Comparison of ENCODE assay signal across 16 mouse cellular contexts in the genomic region with DNA sequence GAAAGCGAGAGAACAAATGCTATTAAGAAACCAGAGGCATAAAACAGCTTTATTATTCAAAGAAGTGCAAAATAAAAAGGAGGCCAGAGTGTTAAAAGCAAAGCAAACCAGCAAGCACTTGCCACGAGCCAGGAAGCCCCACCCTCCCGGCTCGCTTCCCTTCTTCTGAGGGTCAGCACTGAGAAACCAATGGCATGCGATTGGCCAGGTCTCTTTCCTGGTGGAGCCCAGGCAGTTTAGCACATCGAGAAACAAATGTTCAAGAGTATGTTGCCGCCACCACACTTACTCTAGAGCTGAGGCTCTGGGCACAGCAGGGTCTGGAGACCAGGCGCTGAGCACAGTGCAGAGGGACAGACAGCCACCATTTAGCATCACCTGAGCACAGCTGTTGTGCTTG. TPM values are rescaled to one million over a fixed set of nuclear protein-coding genes. Genes with fewer than 3 reads are reported as not detected.
DNase-seq lines count a peak whose midpoint lies in the region; ATAC-seq and TF ChIP-seq lines count a peak whose summit lies in the region.
"Had no signal": no experiment of that assay in that cellular context is flagged by ENCODE, and none has a peak within 500 bp of the region (broad histone marks: within the 10 kb centered on the region; RNA-seq: fewer than 3 reads in every experiment).

No protein-coding gene starts in this region.

- H3K4me2 ChIP-seq in kidney, embryonic 16.5 days (replicated peaks; ENCODE audit: low read depth, low read length) = no peak overlapping the region
- H3K4me2 ChIP-seq in lung, embryonic 14.5 days = no peak overlapping the region
- H3K4me2 ChIP-seq: heart, embryonic 15.5 days; hindbrain, embryonic 14.5 days; limb, embryonic 12.5 days had no signal

- 68% methylated on average over 8 of the region's 8 CpGs for WGBS in kidney, adult 2 months
- 48% methylated on average over 8 of the region's 8 CpGs for WGBS in kidney, embryonic 16.5 days
- 45% methylated on average over 8 of the region's 8 CpGs for WGBS in lung, embryonic 14.5 days
- WGBS in lung, adult 2 months = 48% methylated on average over 8 of the region's 8 CpGs

- no peak for ATAC-seq in kidney, embryonic 16.5 days (ENCODE audit: low FRiP score, low TSS enrichment)
- ATAC-seq in lung, embryonic 14.5 days (ENCODE audit: insufficient read depth) = no peak
- ATAC-seq: intestine, postnatal 0 days had no signal

- no peak overlapping the region for H3K9ac ChIP-seq in kidney, embryonic 16.5 days (replicated peaks; ENCODE audit: low read length)
- H3K9ac ChIP-seq in lung, embryonic 14.5 days = no peak overlapping the region
- H3K9ac ChIP-seq: heart, embryonic 15.5 days; hindbrain, embryonic 14.5 days; liver, embryonic 14.5 days had no signal

- TF ChIP-seq POLR2A in kidney, adult 2 months (IDR thresholded peaks at IDR 0.05; ENCODE audit: low read depth, low read length) = no peak
- TF ChIP-seq POLR2A in lung, adult 2 months (IDR thresholded peaks at IDR 0.05; ENCODE audit: borderline replicate concordance, extremely low read depth, low read depth, low read length) = no peak

- no peak for TF ChIP-seq CTCF in kidney, adult 2 months (conservative IDR thresholded peaks at IDR 0.05; ENCODE audit: insufficient read depth, insufficient read length, low read depth, low read length)
- no peak for TF ChIP-seq CTCF in lung, embryonic 14.5 days (IDR thresholded peaks at IDR 0.05; ENCODE audit: low read depth)
- TF ChIP-seq CTCF in lung, adult 2 months (IDR thresholded peaks at IDR 0.05; ENCODE audit: insufficient read depth, low read length) = no peak

- H3K27ac ChIP-seq in kidney, adult 2 months (ENCODE audit: insufficient read depth, low read depth, low read length) = no peak overlapping the region
- no peak overlapping the region for H3K27ac ChIP-seq in kidney, embryonic 16.5 days (ENCODE audit: low read length)
- no peak overlapping the region for H3K27ac ChIP-seq in lung, embryonic 14.5 days (ENCODE audit: low read depth)
- H3K27ac ChIP-seq: heart, embryonic 15.5 days; hindbrain, embryonic 14.5 days; limb, embryonic 12.5 days; liver, embryonic 14.5 days had no signal

- DNase-seq in kidney, adult 2 months = peak; percentile 24
- DNase-seq in lung, embryonic 14.5 days = peak; percentile 27
- DNase-seq in lung, adult 2 months = no peak
- DNase-seq in lung, postnatal 14 days = peak; percentile 34
- DNase-seq in thymus, postnatal 25 days = peak; percentile 54
- no peak for DNase-seq in cerebellum, adult 11 months
- DNase-seq in adrenal gland, adult 18-20 months (ENCODE audit: low spot score in 2 of 2) = no peak
- DNase-seq: cerebellum, adult 9-11 months; gastrocnemius, postnatal 14 days had no signal

- no peaks in the 10 kb centered on the region for H3K36me3 ChIP-seq in kidney, adult 2 months (ENCODE audit: control insufficient read depth, insufficient read depth, low read length)
- no peaks in the 10 kb centered on the region for H3K36me3 ChIP-seq in kidney, embryonic 16.5 days (ENCODE audit: insufficient read depth, low read length)
- 0 out of 2 replicates have a peak, but pooled peaks cover 6% of the 10 kb centered on the region for H3K36me3 ChIP-seq in lung, embryonic 14.5 days (ENCODE audit: insufficient read depth)
- H3K36me3 ChIP-seq: heart, embryonic 15.5 days; limb, embryonic 12.5 days had no signal

- no peaks in the 10 kb centered on the region for H3K4me1 ChIP-seq in kidney, adult 2 months (ENCODE audit: control insufficient read depth, insufficient read depth, low read length)
- peaks cover 21% of the 10 kb centered on the region for H3K4me1 ChIP-seq in kidney, embryonic 16.5 days (ENCODE audit: insufficient read depth, low read length)
- peaks cover 14% of the 10 kb centered on the region for H3K4me1 ChIP-seq in lung, embryonic 14.5 days (ENCODE audit: insufficient read depth)
- H3K4me1 ChIP-seq in lung, adult 2 months (ENCODE audit: control insufficient read depth, insufficient read depth, low read length) = peaks cover 26% of the 10 kb centered on the region

- H3K27me3 ChIP-seq in kidney, adult 2 months (replicated peaks; ENCODE audit: control insufficient read depth, insufficient read depth, low read length) = no peaks in the 10 kb centered on the region
- H3K27me3 ChIP-seq in kidney, embryonic 16.5 days (ENCODE audit: insufficient read depth, low read length) = no peaks in the 10 kb centered on the region; the same call in 1 of the 2 replicates
- H3K27me3 ChIP-seq in lung, embryonic 14.5 days (ENCODE audit: insufficient read depth, low read length) = no peaks in the 10 kb centered on the region
- H3K27me3 ChIP-seq: heart, embryonic 15.5 days had no signal

- no peaks in the 10 kb centered on the region for H3K9me3 ChIP-seq in kidney, embryonic 16.5 days (ENCODE audit: low read length)
- no peaks in the 10 kb centered on the region for H3K9me3 ChIP-seq in lung, embryonic 14.5 days (ENCODE audit: low read depth, low read length)
- H3K9me3 ChIP-seq: forebrain, embryonic 10.5 days; heart, embryonic 15.5 days; limb, embryonic 12.5 days had no signal

- no peak overlapping the region for H3K4me3 ChIP-seq in kidney, adult 2 months (ENCODE audit: insufficient read depth, low read depth, low read length)
- no peak overlapping the region for H3K4me3 ChIP-seq in kidney, embryonic 16.5 days (ENCODE audit: low read length)
- H3K4me3 ChIP-seq in lung, embryonic 14.5 days (ENCODE audit: low read depth, low read length) = no peak overlapping the region
- no peak overlapping the region for H3K4me3 ChIP-seq in lung, adult 2 months (replicated peaks; ENCODE audit: extremely low read depth, low read depth, low read length)
- H3K4me3 ChIP-seq: forebrain, embryonic 10.5 days; heart, embryonic 15.5 days; limb, embryonic 12.5 days had no signal

RNA-seq across cellular contexts. Expression of a gene that starts 35.9 kb away (rescaled TPM):
- polyA plus RNA-seq in kidney, adult 2 months (2012; rRNA removed) = 10.7 and 15.8 TPM in 2 replicates
- 19.1 and 19.7 TPM in 2 replicates for polyA plus RNA-seq in kidney, embryonic 16.5 days (2015; fragmentation: Nextera tagmentation; extraction: Ambion mirVana)
- 16.2 and 17.6 TPM in 2 replicates for polyA plus RNA-seq in lung, embryonic 14.5 days (2014; fragmentation: Nextera tagmentation; extraction: Ambion mirVana)
- polyA plus RNA-seq in lung, adult 2 months (2012; rRNA removed) = 9.4 and 11.3 TPM in 2 replicates
- 1 to 10 TPM; 4.0 to 5.4 TPM for total RNA-seq in adrenal gland, adult 18-20 months (2021)

RNA-seq across cellular contexts. Expression of a gene that starts 35.9 kb away (rescaled TPM):
- 519 and 582 TPM in 2 replicates for polyA plus RNA-seq in kidney, adult 2 months (2012; rRNA removed)
- 119 and 127 TPM in 2 replicates for polyA plus RNA-seq in kidney, embryonic 16.5 days (2015; fragmentation: Nextera tagmentation; extraction: Ambion mirVana)
- 89.4 and 97.0 TPM in 2 replicates for polyA plus RNA-seq in lung, embryonic 14.5 days (2014; fragmentation: Nextera tagmentation; extraction: Ambion mirVana)
- polyA plus RNA-seq in lung, adult 2 months (2012; rRNA removed) = 159 and 171 TPM in 2 replicates
- 100 to 1,000 TPM; 191 to 384 TPM for total RNA-seq in adrenal gland, adult 18-20 months (2021)

RNA-seq across cellular contexts. Expression of a gene that starts 36.1 kb away (rescaled TPM):
- 5.0 and 6.9 TPM in 2 replicates for polyA plus RNA-seq in kidney, adult 2 months (2012; rRNA removed)
- polyA plus RNA-seq in kidney, embryonic 16.5 days (2015; fragmentation: Nextera tagmentation; extraction: Ambion mirVana) = 3.3 and 4.3 TPM in 2 replicates
- polyA plus RNA-seq in lung, embryonic 14.5 days (2014; fragmentation: Nextera tagmentation; extraction: Ambion mirVana) = 4.2 and 4.8 TPM in 2 replicates
- 5.9 and 6.5 TPM in 2 replicates for polyA plus RNA-seq in lung, adult 2 months (2012; rRNA removed)
- 1 to 10 TPM; 5.1 to 6.7 TPM for total RNA-seq in adrenal gland, adult 18-20 months (2021)

RNA-seq across cellular contexts. Expression of a gene that starts 36.4 kb away (rescaled TPM):
- 35.2 and 39.1 TPM in 2 replicates for polyA plus RNA-seq in kidney, adult 2 months (2012; rRNA removed)
- 33.7 and 35.2 TPM in 2 replicates for polyA plus RNA-seq in kidney, embryonic 16.5 days (2015; fragmentation: Nextera tagmentation; extraction: Ambion mirVana)
- 18.7 and 21.5 TPM in 2 replicates for polyA plus RNA-seq in lung, embryonic 14.5 days (2014; fragmentation: Nextera tagmentation; extraction: Ambion mirVana)
- polyA plus RNA-seq in lung, adult 2 months (2012; rRNA removed) = 11.7 and 19.4 TPM in 2 replicates
- 10 to 100 TPM; 75.6 to 98.9 TPM for total RNA-seq in adrenal gland, adult 18-20 months (2021)

Comparison
In these comparisons a context has a peak if more than half of its experiments do, and no peak if none do; other contexts are left out.
1. DNase-seq: peak in kidney, adult 2 months (single experiment), lung, embryonic 14.5 days (single experiment), lung, postnatal 14 days (single experiment) and thymus, postnatal 25 days (single experiment); none in lung, adult 2 months (single experiment), cerebellum, adult 11 months (single experiment) and adrenal gland, adult 18-20 months (0 of 2).